Mouse (Mus musculus) brain, embryonic 14.5 days (tissue): ENCODE results near the gene Padi4. TPM values are rescaled to one million over a fixed set of nuclear protein-coding genes. Genes with fewer than 3 reads are reported as not detected.

ENCODE experiments used
- DNase-seq: peaks from one replicate; pipeline ENCODE4 v3.0.0-alpha.2; 2011; ENCODE audit warnings: low read depth
- CTCF ChIP-seq: fragments of 200-500 bp; IDR thresholded peaks from 2 replicates; pipeline ENCODE4 v1.5.1; 2012; ENCODE audit warnings: inconsistent platforms, mild to moderate bottlenecking, moderate library complexity, borderline replicate concordance; ENCODE audit not compliant: insufficient read depth, insufficient read length; ENCODE audit errors: extremely low read depth
- POLR2A ChIP-seq: fragments of 200-500 bp; IDR thresholded peaks from 2 replicates; pipeline ENCODE4 v1.6.1; 2012; ENCODE audit warnings: mild to moderate bottlenecking, inconsistent platforms, borderline replicate concordance; ENCODE audit not compliant: poor library complexity, insufficient read depth, insufficient read length, severe bottlenecking; ENCODE audit errors: extremely low read depth
- polyA plus RNA-seq: library from polyadenylated mRNA; depleted of rRNA; stranded (reverse); fragments of >200 nt; gene quantifications from 2 replicates; pipeline ENCODE4 v1.2.3, GENCODE M21; 2012

Padi4 gene
- polyA plus RNA-seq, 1 experiment = 0.14 TPM

- no peak for TF ChIP-seq POLR2A
- no peak for TF ChIP-seq CTCF
- DNase-seq = no peak
Observed at GRCm38 (mm10) chr4:140753366-140753765, 20.7 kb downstream of the Padi4 start.

- peak; percentile 26 for DNase-seq
- TF ChIP-seq CTCF (no peak), POLR2A (no peak)
Observed at GRCm38 (mm10) chr4:140750328-140750727, 23.7 kb downstream of the Padi4 start.

GRCm38 (mm10) chr4:140747978-140748377 is 26.1 kb downstream of the Padi4 start:
- TF ChIP-seq POLR2A (no peak), CTCF (no peak)
- DNase-seq = peak; percentile 35

GRCm38 (mm10) chr4:140744654-140745053 is 29.4 kb downstream of the Padi4 start:
- TF ChIP-seq CTCF (peak; percentile 54), POLR2A (no peak)
- peak; percentile 48 for DNase-seq

- peak; percentile 60 for DNase-seq
- no peak for TF ChIP-seq POLR2A
- no peak for TF ChIP-seq CTCF
Observed at GRCm38 (mm10) chr4:140743086-140743485, 30.9 kb downstream of the Padi4 start.

GRCm38 (mm10) chr4:140742543-140742942 is 31.5 kb downstream of the Padi4 start, which contains the start of gene Padi6:
Gene Padi6 (minus strand): TSS chr4:140742643.
- no peak for DNase-seq
- TF ChIP-seq POLR2A (no peak), CTCF (no peak)

- TF ChIP-seq CTCF = no peak
- TF ChIP-seq POLR2A = no peak
- no peak for DNase-seq
Observed at GRCm38 (mm10) chr4:140741401-140741800, 32.6 kb downstream of the Padi4 start.

- DNase-seq = no peak
- TF ChIP-seq POLR2A (no peak), CTCF (no peak)
Observed at GRCm38 (mm10) chr4:140740655-140741054, 33.4 kb downstream of the Padi4 start.

GRCm38 (mm10) chr4:140732871-140733270 is 41.2 kb downstream of the Padi4 start:
- TF ChIP-seq CTCF (no peak), POLR2A (no peak)
- DNase-seq = no peak

- peak; percentile 26; the same call in 1 of the 2 replicates for TF ChIP-seq CTCF
- no peak for TF ChIP-seq POLR2A
- no peak for DNase-seq
Observed at GRCm38 (mm10) chr4:140731654-140732053, 42.4 kb downstream of the Padi4 start.

- no peak for DNase-seq
- TF ChIP-seq CTCF = no peak
- no peak for TF ChIP-seq POLR2A
Observed at GRCm38 (mm10) chr4:140726907-140727306, 47.1 kb downstream of the Padi4 start.

GRCm38 (mm10) chr4:140724739-140725138 is 49.3 kb downstream of the Padi4 start:
- TF ChIP-seq CTCF = no peak
- no peak for TF ChIP-seq POLR2A
- DNase-seq = peak; percentile 70

GRCm38 (mm10) chr4:140723801-140724200 is 50.2 kb downstream of the Padi4 start:
- TF ChIP-seq CTCF (peak; percentile 74), POLR2A (no peak)
- DNase-seq = peak; percentile 55

GRCm38 (mm10) chr4:140723192-140723591 is 50.8 kb downstream of the Padi4 start:
- DNase-seq = no peak
- TF ChIP-seq CTCF (no peak), POLR2A (no peak)
